Mouse (Mus musculus) layer of hippocampus, postnatal 25 days (tissue): Measurements from ENCODE around the gene Eno2. TPM values are rescaled to one million over a fixed set of nuclear protein-coding genes. Genes with fewer than 3 reads are reported as not detected.

Source experiments
- DNase-seq, 2 experiments: peaks; one replicate each; pipeline ENCODE4 v3.0.0; 2022; ENCODE audit warnings: mixed read lengths in 2 of 2, low spot score in 1 of 2; ENCODE audit errors: extremely low spot score in 1 of 2
- total RNA-seq, 2 experiments: library from RNA; stranded (reverse); gene quantifications; 2 replicates each; pipeline ENCODE4 v1.2.3; 2021

Gene Eno2
- total RNA-seq, 2 experiments from 2014 or later: 947 to 1,030 TPM

- peak; percentile 37 to 39 for DNase-seq
Measured at GRCm38 (mm10) chr6:124767920-124768703, 1.4 kb downstream of the Eno2 start.

- DNase-seq: no peak
Measured at GRCm38 (mm10) chr6:124767536-124767919, 1.9 kb downstream of the Eno2 start.

- DNase-seq: no peak
Measured at GRCm38 (mm10) chr6:124765951-124766350, 3.5 kb downstream of the Eno2 start.

- peak; percentile 68 to 86 for DNase-seq
Measured at GRCm38 (mm10) chr6:124759259-124759658, 10.2 kb downstream of the Eno2 start.

GRCm38 (mm10) chr6:124758849-124759232 lies 10.6 kb downstream of the Eno2 start:
- no peak for DNase-seq

- DNase-seq: peak; percentile 45 to 59
Measured at GRCm38 (mm10) chr6:124757909-124758848, 11.3 kb downstream of the Eno2 start.

- no peak for DNase-seq
Measured at GRCm38 (mm10) chr6:124757351-124757880, 12.1 kb downstream of the Eno2 start.

GRCm38 (mm10) chr6:124756652-124757350 lies 12.7 kb downstream of the Eno2 start:
- peak; percentile 68 to 76 for DNase-seq

GRCm38 (mm10) chr6:124755831-124756595 lies 13.5 kb downstream of the Eno2 start, which contains the start of the genes Gm45234 and Atn1:
Gene Gm45234, minus strand, starts transcription at chr6:124756021.
Gene Atn1, minus strand, starts transcription at chr6:124756524.
- peak; percentile 32 to 34 for DNase-seq

- DNase-seq: no peak
Measured at GRCm38 (mm10) chr6:124755306-124755705, 14.2 kb downstream of the Eno2 start.

- DNase-seq: no peak
Measured at GRCm38 (mm10) chr6:124753861-124754260, 15.6 kb downstream of the Eno2 start.

GRCm38 (mm10) chr6:124750405-124750804 lies 19.1 kb downstream of the Eno2 start:
- DNase-seq: no peak

- no peak for DNase-seq
Measured at GRCm38 (mm10) chr6:124746654-124747632, 22.5 kb downstream of the Eno2 start.

- DNase-seq: peak in 1 of 2 experiments; percentile 24
Measured at GRCm38 (mm10) chr6:124746296-124746605, 23.2 kb downstream of the Eno2 start.

- peak; percentile 89 to 90 for DNase-seq
Measured at GRCm38 (mm10) chr6:124745490-124746295, 23.8 kb downstream of the Eno2 start.

- DNase-seq: no peak
Measured at GRCm38 (mm10) chr6:124744755-124745321, 24.6 kb downstream of the Eno2 start.

GRCm38 (mm10) chr6:124743647-124744046 lies 25.8 kb downstream of the Eno2 start:
- no peak for DNase-seq
